Mouse (Mus musculus) induced T-regulatory cell, adult 2 months (primary cell): Measurements from ENCODE around the gene Slc25a25.

Source experiments
- DNase-seq: peaks from one replicate; pipeline ENCODE4 v3.0.0-alpha.2; 2012; ENCODE audit warnings: low read depth

Gene Slc25a25

GRCm38 (mm10) chr2:32458300-32458699, 7.1 kb upstream of the Slc25a25 start:
- no peak for DNase-seq

GRCm38 (mm10) chr2:32455101-32455500, 3.9 kb upstream of the Slc25a25 start:
- no peak for DNase-seq

DNA sequence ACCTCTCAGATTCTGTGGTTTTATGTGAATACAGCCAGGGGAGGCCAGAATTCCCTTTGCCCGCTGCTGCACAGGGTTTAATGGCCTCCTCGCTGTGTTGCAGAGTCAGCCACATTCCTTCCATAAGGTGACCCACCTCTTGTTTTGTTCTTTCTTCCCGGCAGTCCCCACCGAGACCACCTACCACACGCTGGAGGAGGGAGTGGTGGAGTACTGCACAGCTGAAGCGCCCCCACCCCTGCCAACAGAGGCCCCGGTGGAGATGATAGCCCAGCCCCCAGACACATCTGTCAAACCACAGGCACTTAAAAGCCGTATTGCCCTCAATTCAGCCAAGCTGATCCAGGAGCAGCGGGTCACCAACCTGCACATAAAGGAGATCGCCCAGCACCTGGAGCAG, 3.4 kb upstream of the Slc25a25 start:
- DNase-seq: no peak

DNA sequence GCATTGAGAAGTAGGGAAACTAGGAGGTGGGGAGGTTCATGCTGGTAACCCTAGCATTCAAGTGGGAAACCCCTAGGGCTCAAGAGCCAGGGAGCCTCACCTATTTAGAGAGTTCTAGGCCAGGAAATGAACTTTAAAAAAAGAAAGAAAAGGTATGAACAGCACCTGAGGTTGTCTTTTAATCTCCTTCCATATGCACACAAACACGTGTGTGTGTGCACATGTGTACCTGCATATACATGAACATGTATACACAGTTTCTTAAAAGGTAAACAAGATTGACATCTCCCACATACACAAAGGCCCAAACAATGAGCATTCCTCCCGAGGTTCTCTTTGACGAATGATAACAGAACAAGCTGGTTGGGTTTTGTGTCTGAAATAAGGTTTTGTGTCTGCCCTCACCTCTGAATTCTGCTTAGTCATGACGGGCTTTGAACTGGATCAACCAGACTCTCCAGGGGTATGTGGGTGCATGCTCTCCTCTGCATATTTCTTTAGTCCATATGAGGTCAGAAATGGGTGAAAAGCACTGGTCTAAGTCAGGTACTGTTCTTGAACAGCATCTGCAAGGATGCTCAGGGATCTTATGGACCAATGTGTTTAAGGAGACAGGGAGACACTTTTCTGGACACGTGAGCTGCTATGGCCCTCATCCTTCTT, 2.5 kb upstream of the Slc25a25 start:
- DNase-seq: no peak

GRCm38 (mm10) chr2:32452441-32452971, 1.3 kb upstream of the Slc25a25 start:
- no peak for DNase-seq

GRCm38 (mm10) chr2:32451870-32452372, 676 bp upstream of the Slc25a25 start:
- peak; percentile 99 for DNase-seq

DNA sequence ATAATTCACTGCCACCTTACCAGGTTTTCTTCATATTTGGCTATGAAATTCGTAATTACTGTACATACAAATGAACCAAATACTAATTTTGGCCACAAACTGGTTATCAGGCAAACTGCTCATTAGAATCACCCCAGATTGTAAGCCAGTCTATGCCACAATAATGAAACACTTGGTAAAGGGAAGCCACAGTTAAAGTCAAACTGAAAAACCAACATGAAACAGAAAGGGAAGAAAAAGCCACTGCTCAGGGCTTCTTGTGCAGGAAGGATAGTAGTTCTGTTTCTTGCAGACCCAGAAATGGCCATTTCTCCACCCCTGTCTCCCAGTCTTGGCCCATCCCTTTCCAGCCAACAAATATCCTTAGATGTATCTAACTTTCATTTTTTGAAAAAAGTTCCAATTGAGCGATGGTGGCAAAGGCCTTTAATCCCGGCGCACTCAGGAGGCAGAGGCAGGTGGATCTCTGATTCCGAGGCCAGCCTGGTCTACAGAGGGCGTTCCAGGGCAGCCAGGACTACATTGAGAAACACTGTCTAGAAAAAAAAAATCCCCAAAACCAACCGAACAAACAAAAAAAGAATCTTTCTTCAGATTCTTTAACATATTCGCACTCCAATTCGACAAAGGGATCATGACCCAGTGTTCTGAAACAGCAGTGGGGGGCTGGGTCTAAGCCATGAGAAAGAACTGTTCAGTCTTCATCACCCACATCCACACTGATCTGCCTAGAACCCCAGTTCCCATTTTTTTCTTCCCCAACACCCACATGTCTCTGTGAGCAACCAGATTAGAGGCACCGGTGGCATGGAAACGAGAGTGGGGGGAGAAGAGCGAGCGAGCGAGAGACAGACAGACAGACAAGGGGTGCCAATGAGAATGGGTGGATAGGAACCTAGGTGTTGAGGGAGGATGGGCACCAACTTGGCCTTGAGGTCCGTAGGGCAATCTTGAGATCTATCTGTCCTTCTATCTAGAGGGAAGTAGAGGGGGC, 1.2 kb downstream of the Slc25a25 start, which contains the start of gene Naif1:
Naif1 (plus strand) TSS at position 697 of the 994 bp plus-strand sequence.
- DNase-seq: peak; percentile 64

DNA sequence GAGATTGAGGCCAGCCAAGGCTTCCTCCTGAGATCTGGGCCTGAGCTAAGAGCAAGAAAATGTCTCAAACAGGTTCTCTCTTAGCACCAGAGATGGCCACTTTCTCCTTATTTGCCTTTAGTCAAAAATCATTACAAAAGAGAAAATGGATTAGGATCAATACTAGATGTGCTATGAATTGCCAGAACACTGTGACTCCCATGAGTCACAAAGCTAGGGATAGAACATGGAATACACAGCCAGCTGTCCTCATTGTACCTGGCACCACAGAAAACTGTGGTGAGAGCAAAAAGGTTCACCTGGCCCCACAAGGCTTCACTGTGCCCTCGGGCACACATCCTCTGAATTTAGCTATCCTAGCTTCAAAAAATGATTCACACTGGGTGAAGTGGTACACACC, 2.8 kb downstream of the Slc25a25 start:
- peak; percentile 32 for DNase-seq

DNA sequence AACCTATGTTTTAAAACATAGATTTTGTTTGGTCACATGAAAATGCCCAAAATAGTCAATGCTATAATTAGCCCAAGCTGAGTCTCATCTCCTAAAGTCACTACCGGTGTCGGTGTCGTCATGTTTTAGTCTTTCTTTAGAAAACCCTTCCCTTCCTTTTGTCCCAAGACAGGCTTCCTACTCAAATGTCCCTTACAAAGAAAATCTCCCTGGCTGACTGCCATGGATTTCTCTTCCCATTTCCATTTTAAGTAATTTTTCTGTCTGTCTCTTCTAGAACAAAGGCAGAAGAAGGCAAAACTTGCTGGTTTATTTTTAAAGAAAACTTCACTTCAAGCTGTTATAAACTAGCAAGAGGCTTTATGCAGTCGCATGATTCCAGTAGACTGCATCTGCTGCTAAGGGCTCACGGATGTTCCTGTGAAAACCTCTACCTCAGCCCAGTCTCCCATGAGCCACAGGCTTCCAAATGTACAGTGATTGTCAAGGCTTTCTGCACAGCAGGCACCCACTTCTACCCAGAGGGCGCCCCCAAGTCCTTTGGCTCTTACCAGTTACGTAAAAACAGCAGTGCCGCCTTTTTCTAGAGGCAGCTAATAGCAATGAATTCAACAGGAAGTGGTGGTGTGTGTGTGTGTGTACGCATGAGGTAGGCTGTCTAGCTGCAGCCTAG, 3.8 kb downstream of the Slc25a25 start:
- peak; percentile 85 for DNase-seq

DNA sequence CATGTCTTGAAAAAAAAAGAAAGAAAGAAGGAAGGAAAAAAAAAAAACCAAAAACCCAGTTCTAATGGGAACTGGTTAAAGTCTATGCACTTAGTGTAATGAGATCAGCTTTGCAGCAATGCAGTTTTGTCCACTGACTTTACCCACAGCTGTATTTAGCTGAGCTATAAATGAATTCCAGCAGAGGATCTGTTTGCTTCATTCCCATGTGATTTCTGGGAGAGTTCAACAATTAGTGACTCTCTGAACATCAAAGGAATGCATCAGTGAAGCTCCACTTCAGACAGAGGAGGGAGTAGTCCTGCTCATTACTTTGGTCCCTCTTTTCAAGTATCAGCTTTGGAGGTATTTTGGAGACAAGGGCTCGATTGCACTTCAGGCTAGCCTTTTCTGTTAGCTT, 5.7 kb downstream of the Slc25a25 start:
- no peak for DNase-seq

DNA sequence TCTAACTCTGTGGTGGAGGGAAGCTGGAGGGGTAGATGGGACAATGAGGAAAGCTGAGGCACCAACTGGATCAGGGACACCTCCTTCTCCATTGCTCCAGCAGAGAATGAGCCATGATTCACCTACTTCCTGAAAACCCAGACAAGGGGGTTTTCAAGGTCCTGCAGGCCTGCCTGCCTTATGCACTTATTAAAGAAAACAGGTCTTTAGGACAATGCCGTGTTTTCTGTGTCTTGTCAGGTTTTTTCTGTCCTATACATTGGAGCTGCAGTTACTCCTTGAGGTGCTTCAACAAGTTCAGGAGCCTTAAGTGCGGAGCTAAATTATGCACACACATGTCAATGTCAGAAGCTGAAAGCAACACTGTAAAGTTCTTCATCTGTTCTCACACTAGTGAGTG, 9.7 kb downstream of the Slc25a25 start:
- no peak for DNase-seq

GRCm38 (mm10) chr2:32440632-32441031, 10.6 kb downstream of the Slc25a25 start:
- DNase-seq: no peak

- no peak for DNase-seq
Observed at GRCm38 (mm10) chr2:32440164-32440563, 11.1 kb downstream of the Slc25a25 start.

DNA sequence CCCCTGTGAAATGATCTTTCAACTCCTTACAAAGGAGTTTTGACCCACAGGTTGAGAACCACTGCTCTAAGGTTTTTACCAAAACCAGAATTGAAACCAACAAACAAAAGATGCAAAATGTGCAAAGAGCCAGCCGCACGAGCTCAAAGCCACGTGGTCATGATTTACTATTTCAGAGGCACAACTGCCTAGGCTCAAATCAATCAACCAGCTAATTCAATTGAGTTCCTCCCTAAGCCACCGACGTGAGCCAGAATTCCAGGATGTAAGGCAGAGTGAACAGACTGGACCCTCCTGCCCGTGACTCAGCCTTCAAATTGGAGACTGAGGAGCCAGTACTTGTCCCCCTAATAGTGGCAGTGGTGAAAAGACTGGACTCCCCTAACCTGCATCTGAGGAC, 12.1 kb downstream of the Slc25a25 start:
- DNase-seq: no peak

GRCm38 (mm10) chr2:32438733-32439132, 12.5 kb downstream of the Slc25a25 start:
- DNase-seq: no peak

GRCm38 (mm10) chr2:32437612-32438166, 13.6 kb downstream of the Slc25a25 start:
- DNase-seq: no peak

DNA sequence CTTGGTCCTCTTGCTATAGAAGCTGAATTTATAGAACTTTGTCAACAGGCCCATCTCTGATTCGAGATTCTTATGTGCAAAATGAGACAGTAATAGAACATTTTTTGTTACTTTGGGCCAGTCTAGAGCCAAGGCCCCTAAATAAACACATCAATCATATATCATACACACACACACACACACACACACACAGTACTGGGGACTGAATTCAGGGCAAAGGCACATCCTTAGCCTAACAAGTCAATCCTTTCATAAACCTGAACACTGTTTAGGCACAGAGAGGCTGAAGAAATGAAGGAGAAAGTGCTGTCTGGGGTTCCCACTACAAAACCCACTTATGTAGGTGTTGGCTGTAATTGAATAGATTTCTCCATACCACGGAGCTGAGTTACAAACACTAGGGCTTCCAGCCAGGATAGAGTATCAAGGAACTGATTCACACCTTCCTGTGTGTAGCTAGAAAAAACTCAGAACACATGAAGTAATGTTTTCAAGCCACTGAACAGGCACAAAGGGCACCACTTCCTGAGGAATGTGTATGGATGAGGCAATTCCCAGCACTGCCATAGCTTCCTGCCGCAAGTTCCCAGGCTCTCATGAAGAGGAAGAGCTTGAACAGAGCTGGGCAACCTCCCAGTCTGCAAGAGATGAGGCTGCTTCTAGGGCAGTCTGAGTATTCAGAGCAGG, 14.4 kb downstream of the Slc25a25 start:
- no peak for DNase-seq

DNA sequence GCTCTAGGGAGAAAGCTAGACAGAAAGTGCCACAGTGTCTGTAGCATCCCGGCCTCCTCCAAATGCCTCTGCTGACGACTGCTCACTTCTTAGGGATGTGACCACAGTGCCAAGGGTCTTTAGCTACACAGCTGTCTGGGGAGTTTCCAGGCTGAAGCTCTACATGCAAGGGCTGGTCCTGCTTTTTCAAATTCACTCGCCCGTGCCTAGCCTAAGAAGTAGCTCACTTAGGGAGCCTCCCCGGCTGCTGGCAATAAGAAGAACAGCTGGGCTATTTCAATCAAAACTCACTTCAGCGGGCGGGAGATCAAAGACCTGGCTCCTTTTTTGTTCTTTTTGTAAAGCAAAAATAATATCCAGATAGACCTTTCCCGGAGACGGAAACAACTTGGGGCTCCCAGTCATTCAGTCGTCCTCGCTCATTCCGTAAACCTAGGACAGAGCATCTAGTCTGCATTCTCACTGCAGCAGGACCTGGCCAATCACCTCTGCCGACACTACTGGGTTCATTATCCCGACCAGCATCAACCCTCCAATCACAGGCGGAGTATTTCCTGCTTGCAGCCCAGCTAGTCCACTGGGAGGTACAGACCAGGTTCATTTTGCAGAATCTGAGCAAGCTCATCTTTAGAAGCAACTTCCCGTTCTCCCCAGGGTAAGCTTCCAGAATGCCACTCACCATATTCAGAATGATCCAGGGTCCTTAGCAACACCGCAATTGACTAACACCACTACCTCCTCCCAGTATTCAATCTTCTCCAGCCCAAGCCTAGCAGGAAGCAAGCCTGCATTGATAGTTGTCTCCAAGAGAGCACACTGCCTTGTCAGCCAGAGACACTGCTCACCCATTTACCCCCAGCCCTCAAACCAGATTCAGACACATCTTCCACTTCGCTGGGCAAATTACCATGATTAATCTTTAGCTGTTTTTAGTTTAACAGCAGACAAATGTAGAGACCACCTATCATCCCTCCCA, 20.3 kb downstream of the Slc25a25 start:
- no peak for DNase-seq

DNA sequence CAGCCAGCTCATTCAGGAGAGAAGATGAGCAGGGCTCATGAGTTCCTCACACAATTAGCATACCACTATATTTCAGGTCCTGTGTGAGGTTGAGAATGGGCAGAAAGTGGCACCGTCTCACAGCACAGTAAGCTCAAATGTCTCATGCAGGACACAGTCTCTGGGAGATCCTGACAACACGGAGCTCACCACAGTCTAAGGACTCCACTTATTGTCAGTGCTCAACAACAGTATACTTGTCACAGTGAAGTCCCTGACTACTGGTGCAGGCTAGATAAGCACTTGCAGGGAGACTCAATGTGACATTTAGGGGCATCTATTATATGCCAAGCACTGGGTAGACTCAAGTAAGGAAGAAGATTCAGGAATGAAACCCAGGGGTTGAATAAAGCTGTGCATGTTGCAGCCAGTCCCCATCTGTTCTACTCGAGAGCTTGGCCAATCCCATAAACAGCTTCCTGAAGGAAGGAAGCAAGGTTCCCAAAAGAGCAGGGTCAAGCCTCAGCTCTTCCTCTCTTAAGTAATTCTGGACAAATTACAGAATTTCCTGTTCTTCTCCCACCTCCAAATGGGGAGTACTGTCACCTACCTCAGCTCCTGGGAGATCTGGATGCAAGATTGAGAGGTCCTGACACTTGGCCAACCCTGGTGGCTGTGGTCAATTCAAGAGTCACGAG, 21.9 kb downstream of the Slc25a25 start:
- DNase-seq: no peak
